Mouse (Mus musculus) adrenal gland, postnatal 14 days (tissue): ENCODE results near the gene Gm45062. TPM values are rescaled to one million over a fixed set of nuclear protein-coding genes. Genes with fewer than 3 reads are reported as not detected.

Source experiments
- DNase-seq: peaks from one replicate; pipeline ENCODE4 v3.0.0; 2021; ENCODE audit warnings: mixed read lengths
- total RNA-seq: library from RNA; stranded (reverse); gene quantifications from 2 replicates; pipeline ENCODE4 v1.2.3, GENCODE M21; 2021

The Gm45062 gene
- total RNA-seq, 1 experiment from 2014 or later = 2.0 TPM

DNA sequence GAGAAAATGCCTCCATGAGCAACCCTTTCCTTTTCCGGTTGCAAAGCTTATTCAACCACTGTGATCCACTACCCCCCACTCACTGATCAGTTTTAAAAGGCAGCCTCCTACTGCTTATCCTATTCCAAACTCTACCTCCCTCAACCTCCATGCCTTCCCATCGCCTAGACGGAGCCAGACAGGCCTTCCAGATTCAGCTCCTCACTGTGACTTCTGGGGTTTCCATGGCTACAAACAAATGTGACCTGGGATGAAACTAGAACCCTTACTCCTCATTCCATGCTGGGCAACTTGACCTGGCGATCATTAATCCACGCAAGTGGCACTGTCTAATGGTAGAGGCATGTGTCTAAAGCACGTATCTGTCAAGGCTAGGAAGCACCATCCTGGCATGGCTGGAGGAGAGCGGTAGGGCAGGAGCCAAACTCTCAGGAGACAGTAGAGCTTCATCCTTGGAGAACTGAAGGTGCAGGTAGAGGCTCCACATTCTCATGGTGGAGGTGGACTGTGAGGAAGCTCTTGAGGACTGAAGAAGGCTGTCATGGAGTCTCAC is 369.5 kb downstream of the Gm45062 start:
- DNase-seq = no peak

GRCm38 (mm10) chr6:8630531-8630930 is 371.3 kb downstream of the Gm45062 start:
- peak; percentile 21 for DNase-seq

- DNase-seq = no peak
Observed at GRCm38 (mm10) chr6:8631362-8631761, 372.1 kb downstream of the Gm45062 start.

- no peak for DNase-seq
Observed at GRCm38 (mm10) chr6:8631986-8632632, 372.9 kb downstream of the Gm45062 start.

GRCm38 (mm10) chr6:8632701-8633100 is 373.5 kb downstream of the Gm45062 start:
- no peak for DNase-seq

GRCm38 (mm10) chr6:8638122-8638521 is 378.9 kb downstream of the Gm45062 start:
- no peak for DNase-seq

GRCm38 (mm10) chr6:8638899-8639298 is 379.6 kb downstream of the Gm45062 start:
- no peak for DNase-seq

GRCm38 (mm10) chr6:8639526-8639925 is 380.3 kb downstream of the Gm45062 start:
- no peak for DNase-seq

DNA sequence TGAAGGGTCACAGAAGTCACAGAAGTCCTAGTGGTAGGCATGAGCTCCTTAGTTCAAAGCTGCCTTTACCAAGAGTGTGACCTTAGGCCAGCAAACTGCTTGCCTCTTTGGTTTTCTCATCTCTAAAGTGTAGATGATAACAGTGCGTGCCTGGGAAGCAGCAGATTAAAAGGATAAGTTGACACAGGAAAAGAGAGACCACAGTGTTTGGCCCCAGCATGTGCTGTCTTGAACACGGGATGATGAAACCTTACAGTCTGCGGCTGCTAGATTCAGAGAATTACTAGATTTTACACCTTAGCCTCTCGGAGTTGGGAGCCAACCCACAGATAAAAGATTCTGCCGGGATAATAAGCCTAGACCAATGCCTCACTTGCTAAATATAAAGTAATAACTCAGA is 381.6 kb downstream of the Gm45062 start:
- no peak for DNase-seq

DNA sequence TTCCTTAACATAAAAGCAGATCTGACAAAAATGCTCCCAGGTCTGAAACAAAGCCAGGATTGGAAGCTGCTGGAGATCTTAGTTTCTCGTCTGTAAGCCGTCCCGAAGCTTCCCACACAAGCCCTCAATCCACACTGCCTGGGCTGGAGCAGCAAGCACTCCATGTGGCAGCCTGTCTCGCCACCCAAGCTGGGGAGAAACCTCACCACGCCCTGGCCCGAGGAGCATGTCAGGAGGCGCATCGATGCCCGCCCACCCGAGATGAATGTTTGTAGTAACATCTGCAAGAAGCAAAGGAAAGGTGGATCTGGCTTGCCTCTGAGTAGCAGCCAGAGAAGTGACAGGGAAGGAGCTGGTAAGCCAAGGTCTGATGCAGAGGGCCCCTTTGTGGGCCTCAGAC is 385.5 kb downstream of the Gm45062 start:
- no peak for DNase-seq

DNA sequence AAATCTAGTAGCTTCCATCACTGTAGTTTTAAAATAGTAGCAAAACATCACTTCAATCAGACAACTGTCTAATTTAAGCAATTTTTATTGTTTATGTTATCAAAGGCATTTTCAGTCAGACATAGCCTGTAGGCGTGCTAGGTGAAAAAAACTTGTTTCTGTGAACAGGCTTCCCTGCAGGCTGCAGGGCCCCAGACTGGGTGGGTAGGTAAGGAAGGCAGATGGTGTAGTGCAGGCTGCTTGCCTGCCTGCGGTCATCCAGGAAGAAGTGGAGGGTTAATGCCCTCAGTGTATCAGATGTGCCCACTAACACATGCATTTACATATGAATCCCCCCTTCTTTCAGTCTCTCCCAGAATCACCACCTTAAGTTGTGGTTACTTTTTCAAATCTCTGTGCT is 386.5 kb downstream of the Gm45062 start:
- no peak for DNase-seq

Other genes with a start within 250 kb of the Gm45062 start
- gene Col28a1, start 66.8 kb upstream of the Gm45062 start, total RNA-seq = 3.5 and 4.7 TPM in 2 replicates
- gene Mios, start 50.2 kb upstream of the Gm45062 start, total RNA-seq = 18.0 and 18.6 TPM in 2 replicates
- gene Rpa3, start 277 bp upstream of the Gm45062 start, total RNA-seq = 32.2 and 34.6 TPM in 2 replicates
- gene Umad1, start 162 bp upstream of the Gm45062 start, total RNA-seq = 11.1 and 14.5 TPM in 2 replicates